Mouse (Mus musculus) right cerebral cortex, postnatal 36 days (tissue): ENCODE data around the gene Rtl8c.
A peak's percentile ranks its signal among the peaks of the same experiment; 100 is the strongest.
"Not testable (repeated sequence)": the region's sequence is repeated elsewhere in the genome, so short reads cannot be mapped to it uniquely, and the experiment has no call there.

Source experiments
- DNase-seq, 2 experiments: peaks; one replicate each; pipeline ENCODE4 v3.0.0; 2022; ENCODE audit warnings: low spot score in 2 of 2, mixed read lengths in 1 of 2

The Rtl8c gene

DNA sequence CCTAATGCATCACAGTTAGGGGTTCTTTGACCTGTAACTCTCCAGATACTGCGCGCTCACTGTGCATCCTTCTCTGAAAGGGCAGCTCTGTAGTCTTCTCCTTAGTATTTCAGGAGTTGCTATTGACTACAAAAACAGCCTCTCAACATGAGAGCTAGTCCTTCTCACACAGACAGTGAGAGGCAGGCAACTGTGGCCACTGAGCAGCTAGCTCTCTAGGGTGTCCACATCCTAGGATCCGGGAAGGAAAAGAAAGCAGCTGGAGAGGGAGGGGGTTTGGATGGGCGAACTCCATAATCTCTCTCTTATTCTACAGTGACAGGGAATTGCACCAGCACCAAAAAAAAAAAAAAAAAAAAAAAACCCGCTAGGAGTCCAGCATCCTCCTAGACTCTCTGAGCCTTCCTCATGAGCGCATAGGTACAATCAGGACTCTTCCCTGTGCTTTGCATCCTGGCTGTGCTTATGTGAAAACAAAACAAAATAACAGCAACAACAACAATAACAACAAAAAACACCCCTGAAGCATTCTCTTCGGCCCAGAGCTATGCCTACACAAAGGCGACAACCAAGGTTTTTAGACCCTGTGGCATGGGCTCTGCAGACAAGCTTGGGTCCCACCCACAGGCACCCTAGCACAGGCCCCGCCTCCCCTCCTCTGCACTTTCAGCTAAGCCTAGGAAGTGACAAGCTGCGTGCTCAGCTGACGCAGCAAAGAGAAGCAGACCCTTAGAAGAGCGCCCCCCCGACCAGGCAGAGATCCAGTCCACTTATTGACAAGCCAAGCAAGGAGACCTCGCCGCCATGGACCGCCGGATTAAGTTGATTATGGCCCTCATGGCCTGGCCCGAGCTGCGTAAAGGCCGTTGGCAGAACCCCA lies at the start of gene Rtl8c:
TSS of gene Rtl8c (plus strand) at position 791 of the 880 bp plus-strand sequence.
- peak; percentile 73 to 83 for DNase-seq

DNA sequence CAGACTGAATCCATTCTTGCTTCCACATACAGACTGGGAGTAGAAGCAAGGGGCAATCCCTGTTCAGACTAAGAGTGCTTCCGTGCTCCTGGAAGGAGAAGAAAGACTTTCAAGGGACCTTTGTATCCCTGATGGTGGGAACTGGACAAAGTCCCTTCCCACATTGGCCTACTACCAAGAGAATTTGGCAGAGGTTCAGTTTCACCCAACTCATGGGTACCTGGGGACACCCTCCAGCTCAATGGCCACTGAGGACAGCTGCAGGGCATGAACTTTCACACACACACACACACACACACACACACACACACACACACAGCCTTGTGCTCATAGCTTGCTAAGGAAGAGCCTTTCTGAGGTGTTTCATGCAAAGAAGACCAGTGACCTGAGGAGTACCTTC lies 28.5 kb upstream of the Rtl8c start:
- no peak for DNase-seq

DNA sequence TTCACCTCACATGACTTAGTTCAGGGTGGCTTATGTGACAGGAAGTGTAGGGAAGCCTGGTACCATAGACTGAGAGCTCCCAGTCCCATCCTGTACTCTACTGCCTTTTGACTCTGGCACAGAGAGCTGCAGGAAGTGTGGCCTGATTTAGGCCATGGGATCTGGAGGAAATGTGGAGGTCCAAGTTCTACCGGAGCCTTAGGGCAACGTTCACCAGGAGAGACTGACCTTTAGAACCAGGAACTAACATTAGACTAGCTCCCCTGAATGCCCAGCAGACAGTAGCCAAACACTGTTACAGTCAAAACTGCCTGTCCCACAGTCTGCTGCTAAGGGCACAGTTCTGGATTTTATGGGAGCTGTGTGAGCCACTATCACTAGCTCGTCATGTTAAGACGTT lies 26.4 kb upstream of the Rtl8c start:
- DNase-seq: not testable (repeated sequence)

DNA sequence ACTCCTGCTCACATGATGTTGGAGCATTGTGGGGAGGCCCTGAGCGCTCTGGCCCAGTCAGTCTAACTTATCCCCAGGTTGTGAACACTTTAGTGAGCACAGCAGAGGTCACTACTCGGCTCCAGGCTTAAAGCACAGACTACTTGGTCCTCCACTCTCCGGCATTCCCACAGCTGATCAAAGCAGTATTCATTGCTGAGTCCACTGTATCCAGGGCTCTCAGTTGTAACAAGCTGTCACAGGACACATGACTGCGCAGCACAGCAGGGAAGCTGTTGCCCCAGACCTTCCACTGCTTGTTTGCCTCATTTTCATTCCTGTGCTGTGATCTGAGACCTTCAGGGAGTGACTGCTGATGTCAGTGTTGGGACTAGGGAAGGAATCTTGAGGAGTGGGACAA lies 24.4 kb upstream of the Rtl8c start:
- not testable (repeated sequence) for DNase-seq

DNA sequence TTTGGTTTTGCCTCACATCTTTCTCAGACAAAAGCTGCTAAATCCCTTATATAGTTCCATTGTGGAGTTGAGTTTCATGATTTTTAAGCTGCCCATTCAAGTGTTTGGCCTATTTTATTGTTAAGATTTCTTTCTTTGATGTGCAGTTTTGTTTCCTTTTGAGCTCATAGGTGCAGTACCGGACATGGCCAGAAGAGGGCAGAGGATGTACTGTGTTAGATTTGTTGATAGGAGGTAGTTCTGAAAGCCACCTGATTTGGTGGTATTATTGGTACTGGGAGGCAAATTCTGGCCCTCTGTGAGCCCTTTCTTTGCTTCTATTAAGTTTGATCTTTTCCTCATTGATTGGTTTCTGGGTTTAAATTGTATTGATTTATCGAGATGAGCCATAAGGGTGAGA lies 7.8 kb upstream of the Rtl8c start:
- DNase-seq: peak; percentile 16

DNA sequence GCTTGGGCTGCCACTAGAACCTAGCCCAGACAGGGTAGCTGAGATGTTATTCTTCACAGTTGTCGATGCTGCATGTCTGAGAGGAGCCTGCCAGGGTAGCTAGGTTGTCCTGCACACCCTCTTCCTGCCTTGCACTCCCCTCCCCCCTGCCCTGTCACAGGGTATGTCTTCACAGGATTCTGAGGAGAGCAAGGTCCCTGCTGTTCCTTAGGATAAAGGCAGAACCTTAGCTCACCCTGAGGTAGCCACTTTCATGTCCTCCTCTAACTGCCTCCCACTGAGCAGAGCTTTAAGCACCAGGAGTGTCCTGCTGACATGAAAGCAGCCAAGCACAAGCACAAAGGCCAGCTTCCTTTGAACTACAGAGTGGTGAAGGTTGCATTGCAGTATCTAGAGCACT lies 1.7 kb upstream of the Rtl8c start:
- not testable (repeated sequence) for DNase-seq

DNA sequence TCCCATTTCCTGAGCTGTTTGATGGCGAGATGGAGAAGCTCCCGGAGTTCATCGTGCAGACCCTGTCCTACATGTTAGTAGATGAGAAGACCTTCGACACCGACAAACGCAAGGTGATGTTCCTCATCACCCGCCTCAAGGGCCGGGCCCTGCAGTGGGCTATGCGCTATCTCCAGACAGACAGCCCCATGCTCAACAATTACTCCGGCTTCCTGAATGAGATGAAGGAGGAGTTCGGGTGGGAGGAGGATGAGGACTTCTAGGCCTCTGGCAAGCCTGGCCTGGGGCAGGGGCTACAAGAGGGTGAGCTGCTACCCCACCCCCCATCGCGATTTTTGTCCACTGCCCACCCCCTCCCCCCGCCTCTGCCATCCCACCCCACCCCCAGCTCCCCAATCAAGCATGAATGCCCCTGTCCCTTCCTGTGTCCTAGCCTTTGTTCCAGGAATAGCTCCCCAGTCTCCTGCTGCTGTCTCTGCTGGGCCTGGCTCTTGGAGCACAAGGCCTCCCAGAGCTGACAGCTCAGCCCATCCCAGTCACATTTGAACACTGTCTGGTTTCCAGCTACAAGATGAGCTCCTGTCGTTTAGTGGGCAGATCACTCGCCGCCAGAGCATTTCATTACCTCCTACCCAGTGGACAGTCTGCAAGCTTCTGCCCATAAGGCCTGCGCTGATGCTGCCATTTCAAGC lies 436 bp downstream of the Rtl8c start:
- peak; percentile 3 for DNase-seq

DNA sequence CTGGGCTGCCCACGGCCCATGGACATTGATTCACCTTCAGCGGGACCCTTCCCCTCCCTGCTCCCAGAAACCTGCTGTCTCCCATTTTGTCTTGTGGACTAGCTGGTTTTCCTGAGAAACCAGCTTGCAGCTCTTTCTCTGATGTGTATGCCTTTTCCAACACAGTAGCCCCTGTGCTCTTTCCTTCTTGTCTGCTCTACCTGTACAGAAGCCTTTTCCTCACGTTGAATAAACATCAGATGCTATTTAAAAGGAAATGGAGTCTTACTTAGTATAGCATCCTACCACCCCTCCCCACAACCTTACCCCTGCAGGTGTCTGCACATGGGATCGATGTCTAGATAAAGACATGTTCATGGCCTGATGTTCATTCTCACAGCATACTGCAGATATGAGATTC lies 1.0 kb downstream of the Rtl8c start, which contains the start of gene Gm14597:
TSS of gene Gm14597 (minus strand) at position 101 of the 400 bp plus-strand sequence.
- DNase-seq: not testable (repeated sequence)

DNA sequence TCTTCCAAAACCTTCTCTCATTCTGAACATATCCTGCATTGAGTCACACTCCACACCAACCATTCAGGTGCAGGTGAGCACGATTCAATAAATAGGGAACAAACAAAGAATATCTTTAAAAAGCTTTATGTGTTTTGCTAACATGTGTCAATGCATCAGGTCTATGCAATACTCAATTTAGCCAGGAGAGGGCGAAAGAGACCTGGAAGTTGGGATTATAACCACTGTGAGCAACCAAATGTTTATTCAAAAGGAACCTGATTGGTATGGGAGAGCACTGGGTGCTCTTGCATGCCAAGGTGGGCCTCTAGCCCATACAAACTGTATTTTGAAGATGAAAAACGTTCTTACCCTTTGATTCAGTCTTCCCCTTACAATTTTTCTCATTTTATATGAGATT lies 2.7 kb downstream of the Rtl8c start:
- peak; percentile 24 to 47 for DNase-seq

DNA sequence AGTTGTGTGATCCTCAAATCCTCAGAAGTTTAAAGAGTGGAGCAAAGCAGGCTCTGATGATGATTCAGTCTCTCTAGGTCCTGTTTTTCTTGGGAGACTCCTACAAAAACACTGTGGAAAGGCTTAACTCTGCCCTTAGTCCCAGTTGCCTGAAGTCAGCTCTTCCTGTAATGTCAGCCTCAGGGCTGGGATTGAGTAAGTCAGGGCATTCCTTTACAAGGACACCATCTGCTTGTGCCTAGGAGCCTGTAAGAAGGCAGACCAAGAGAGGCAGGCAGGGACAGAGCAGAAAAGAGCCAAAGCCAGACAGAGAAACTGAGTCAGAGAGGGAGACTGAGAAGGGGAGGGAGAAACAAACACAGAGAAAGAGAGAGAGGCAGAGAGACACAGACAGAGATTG lies 3.6 kb downstream of the Rtl8c start:
- DNase-seq: not testable (repeated sequence)

DNA sequence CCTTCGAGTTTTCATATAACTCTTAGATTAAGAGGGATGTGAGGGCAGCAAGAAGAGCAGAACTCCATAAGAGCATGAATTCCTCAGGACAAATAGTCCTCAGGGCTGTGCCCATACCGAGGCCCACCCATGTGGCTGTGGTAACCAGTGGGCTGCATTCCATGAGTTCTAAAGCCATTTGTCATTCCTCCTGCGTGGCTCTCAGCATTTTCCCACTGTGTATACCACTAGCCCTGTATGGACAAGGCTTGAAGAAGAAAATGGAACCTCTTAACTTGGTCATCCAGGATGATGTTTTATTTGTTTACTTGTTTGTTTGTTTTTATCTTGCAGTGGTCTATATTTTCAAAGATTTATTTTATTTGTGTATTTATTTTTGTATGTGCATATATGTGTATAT lies 30.3 kb downstream of the Rtl8c start:
- not testable (repeated sequence) for DNase-seq

DNA sequence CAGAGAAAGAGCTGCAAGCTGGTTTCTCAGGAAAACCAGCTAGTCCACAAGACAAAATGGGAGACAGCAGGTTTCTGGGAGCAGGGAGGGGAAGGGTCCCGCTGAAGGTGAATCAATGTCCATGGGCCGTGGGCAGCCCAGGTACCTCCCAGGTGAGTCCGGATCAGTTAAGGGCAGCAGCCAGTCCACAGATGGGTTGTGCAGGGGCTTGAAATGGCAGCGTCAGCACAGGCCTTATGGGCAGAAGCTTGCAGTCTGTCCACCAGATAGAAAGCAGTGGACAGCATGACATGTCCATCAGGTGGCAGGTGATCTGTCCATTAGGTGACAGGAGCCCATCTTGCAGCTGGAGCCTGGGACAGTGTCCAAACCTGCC lies 34.8 kb downstream of the Rtl8c start:
- DNase-seq: not testable (repeated sequence)

DNA sequence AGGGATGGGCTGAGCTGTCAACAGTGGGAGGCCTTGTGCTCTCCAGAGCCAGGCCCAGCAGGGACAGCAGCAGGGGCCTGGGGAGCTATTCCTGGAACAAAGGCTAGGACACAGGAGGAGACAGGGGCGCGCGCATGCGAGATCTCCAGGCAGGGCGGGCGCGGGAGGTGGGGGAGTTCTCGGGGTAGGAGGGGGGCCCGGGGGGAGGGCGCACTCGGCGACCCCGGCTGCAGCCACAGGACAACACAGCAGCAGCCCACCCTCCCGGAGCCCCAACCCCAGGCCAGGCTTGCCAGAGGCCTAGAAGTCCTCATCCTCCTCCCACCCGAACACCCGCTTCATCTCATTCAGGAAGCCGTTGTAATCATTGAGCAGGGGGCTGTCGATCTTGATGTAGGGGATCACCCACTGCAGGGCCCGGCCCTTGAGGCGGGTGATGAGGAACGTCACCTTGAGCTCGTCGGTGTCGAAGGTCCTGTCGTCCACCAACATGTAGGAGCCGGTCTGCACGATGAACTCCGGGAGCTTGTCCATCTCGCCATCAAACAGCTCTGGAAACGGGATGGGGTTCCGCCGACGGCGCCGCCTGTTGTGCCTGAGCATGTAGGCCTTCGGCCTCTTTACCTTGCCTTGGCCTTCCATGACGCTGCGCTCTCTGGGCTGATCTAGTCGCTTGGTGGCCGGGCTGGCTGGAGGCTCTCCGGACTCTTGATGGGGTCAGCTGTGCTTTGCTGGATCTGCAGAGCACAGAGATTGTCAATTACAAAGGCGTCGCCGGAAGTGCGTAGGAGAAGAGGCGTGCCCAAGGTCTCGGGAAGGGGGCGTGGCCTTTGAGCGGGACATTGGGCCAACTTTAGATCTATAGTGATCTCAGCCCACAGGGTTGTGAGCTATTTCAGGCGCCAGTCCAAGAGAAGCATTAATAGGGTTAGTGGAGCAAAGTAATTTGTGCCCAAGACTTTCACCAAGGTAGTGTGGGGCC lies 35.4 kb downstream of the Rtl8c start, which contains the start of gene Rtl8a:
TSS of gene Rtl8a (minus strand) at position 703 of the 982 bp plus-strand sequence.
- peak; percentile 49 to 76 for DNase-seq

DNA sequence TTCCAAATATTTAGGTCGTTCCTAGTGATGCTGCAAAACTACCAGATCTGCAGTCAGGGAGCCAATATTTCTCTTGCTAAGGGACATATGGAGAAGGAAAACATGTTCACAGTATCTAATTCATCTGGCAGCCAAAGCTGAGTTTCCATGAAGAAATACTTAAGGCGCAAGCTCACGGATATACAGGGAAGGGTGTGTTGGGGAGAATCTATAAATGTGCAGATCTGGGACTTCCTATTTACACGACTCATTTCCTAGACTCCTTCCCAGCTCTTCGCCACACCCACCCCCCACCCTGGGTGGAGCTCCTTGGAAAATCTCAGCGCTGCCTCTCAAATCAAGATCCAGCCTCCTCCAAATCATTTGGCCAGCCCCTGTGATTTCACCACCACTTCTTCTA lies 38.1 kb downstream of the Rtl8c start:
- no peak for DNase-seq

DNA sequence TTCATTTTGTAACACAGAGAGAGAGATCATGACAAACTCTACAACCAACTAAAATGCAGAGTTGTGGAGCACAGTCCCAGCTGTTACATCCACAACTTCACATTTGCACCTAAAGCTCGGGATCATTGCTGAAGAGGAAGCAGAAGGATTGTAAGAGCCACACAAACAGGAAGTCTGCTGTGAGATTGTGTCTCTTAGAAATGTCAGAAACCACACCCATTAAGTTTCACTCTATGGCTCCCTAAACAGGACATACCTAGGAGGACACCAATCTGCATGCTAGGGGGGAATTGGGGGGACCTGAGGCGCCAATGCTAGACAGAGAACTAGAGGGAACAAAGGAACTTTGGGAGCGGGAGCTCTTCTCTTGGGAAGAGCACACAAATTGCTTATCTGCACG lies 45.1 kb downstream of the Rtl8c start:
- DNase-seq: not testable (repeated sequence)
